Mouse (Mus musculus) E14TG2a.4 (cell line): Measurements from ENCODE around the gene Gba.

Source experiments
- CTCF ChIP-seq: conservative IDR thresholded peaks from 2 replicates; pipeline ENCODE4 v1.5.1; 2014; ENCODE audit warnings: low read length
- NANOG ChIP-seq: IDR thresholded peaks from 2 replicates; pipeline ENCODE4 v1.6.1; 2014; ENCODE audit warnings: borderline replicate concordance, low read length, mixed read lengths
- POU5F1 ChIP-seq: IDR thresholded peaks from 2 replicates; pipeline ENCODE4 v1.6.1; 2014; ENCODE audit warnings: low read length, borderline replicate concordance

GRCm38 (mm10) chr3:89250435-89251040, 47.8 kb downstream of the Gba start:
- TF ChIP-seq CTCF, result peak; percentile 32
- no peak for TF ChIP-seq NANOG
- TF ChIP-seq POU5F1, result no peak
